Mouse (Mus musculus) layer of hippocampus, adult 11-12 months (tissue): ENCODE measurements around the gene Kdm1b.

Experiments used
- DNase-seq: peaks from one replicate; pipeline ENCODE4 v3.0.0; 2022; ENCODE audit warnings: low spot score

The Kdm1b gene

DNA sequence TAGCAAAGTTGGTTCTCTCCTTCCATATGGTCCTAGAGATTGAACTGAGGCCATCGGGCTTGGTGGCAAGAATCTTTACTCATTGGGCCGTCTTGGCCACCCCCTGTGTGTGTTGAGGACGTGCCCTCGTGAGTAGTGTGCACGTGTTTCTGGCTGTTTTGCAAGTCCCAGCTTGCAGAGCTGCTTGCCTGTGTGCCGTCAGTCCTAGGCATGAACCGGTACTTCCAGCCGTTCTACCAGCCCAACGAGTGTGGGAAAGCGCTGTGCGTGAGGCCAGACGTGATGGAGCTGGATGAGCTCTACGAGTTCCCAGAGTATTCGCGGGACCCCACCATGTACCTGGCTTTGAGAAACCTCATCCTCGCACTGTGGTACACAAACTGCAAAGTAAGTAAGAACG is 19.5 kb downstream of the Kdm1b start:
- no peak for DNase-seq

DNA sequence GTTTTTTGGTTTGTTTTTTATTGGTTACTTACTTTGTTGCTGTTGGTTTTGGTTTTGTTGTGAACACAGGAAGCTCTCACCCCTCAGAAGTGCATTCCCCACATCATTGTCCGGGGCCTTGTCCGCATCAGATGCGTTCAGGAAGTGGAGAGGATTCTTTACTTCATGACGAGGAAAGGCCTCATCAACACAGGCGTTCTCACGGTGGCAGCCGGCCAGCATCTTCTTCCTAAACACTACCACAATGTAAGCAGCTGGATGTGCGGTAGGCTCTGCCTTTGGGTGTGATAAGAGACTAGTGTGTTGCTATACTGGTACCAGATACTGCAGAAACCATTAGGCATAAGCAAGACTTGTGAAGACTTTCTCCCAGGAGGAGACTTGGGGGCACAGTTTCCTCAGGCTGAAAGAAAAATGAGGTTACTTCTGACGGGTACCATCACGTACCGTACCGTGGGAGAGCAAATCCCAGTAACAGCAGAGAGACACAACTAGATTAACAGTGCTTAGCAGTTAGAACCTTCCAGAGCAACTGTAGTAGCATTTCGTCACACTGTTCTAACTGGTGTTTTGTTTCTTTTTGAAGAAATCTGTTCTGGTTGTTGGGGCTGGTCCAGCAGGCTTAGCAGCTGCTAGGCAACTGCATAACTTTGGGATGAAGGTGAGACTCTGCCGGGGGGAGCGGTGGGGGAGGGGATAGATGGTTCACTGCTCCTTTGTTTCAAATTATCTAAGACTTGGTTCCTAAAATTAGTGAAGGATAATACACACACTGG is 20.9 kb downstream of the Kdm1b start:
- no peak for DNase-seq

- no peak for DNase-seq
These were observed 23.2 kb downstream of the Kdm1b start for GRCm38 (mm10) chr13:47066516-47066915.

DNA sequence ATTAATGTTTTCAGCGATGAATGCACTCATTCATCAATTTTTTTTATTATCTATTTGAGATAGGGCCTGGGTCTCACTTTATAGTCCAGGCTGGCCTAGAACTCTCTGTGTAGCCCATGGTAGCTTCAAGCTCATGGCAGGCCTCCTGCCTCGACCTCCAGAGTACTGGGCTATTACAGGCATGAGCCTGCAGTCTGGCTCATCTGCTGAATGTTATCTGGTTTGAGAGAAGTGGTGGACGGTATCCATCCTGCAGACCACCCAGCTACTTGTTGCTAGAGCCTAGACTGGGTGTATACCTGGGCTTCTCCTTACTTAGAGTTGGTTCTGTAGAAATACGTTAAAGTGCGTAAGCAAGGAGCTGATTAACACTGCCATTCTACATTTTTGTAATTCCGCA is 23.7 kb downstream of the Kdm1b start:
- no peak for DNase-seq

DNA sequence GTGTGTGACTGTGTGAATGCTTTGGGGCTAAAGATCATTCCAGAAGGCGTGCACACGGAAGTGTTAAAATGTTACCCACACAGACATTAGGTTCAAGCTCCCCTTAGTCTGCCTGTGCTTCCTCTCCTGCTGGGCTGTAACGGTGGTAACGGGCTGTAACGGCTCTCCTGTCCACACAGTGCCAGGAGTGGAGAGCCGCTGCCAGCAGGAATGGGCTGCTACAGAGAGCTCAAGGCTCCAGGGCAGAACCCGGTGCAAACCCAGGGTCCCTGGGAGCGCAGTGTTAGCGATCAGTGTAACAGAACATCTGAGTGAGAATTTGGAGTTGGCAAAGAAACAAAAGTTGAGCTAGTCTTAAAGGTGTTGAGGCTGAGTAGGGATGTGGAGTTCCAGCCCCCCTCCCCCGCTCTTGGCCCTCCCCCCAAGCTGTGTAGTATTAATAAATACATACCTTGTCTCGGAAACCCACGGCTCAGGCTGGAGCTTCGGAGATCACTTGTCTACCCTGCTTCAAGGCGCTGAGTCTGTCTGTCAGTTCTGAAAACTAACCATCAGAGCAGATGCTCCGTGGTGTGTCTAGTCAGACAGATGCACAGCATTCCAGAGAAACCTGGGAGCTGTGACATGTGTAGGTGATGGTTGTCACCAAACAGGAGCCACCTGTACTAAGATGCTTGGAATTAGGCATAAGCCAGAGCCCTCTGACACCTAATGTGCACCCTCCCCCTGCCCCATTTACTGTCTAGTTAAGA is 27.2 kb downstream of the Kdm1b start:
- DNase-seq: no peak

- DNase-seq: no peak
These were observed 28.6 kb downstream of the Kdm1b start for GRCm38 (mm10) chr13:47071871-47072270.

- no peak for DNase-seq
These were observed 29.2 kb downstream of the Kdm1b start for GRCm38 (mm10) chr13:47072484-47072883.

GRCm38 (mm10) chr13:47076156-47076555 is 32.9 kb downstream of the Kdm1b start:
- DNase-seq: no peak

DNA sequence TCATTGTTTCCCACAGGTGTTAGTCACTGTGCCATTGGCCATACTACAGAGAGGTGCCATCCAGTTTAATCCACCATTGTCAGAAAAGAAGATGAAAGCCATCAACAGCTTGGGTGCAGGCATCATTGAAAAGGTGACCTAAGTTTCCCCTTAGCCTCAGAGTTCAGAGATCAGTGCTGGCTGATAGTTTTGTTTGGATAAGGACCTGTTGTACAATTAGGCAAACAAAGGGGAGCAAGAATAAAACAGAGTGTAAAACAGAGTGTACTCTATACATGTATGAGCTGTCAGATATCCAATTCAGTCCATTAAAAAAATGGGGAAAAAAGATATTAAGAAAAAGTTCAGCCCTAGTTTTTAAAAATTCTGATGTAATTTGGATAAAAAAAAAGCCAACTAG is 34.1 kb downstream of the Kdm1b start:
- DNase-seq: no peak

DNA sequence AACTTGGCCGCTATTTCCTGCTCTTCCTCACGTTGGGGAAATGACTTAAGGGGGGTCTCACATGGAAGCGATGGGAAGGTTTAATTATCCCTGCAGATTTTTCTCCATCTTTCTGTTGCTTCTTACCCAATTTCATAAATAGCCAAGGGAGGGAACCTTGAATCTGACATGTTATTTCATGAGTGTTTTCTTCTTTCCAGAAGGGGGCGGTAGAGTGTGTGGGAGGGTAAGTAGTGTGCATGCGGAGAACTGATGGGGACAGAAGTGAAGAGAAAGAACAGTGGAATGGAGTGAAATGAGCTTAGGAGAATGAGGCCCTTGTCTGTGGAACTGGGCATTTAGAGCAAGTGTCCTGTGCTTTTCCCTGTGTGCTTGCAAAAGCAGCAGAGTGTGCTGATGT is 35.5 kb downstream of the Kdm1b start:
- no peak for DNase-seq

- DNase-seq: no peak
These were observed 37.7 kb downstream of the Kdm1b start for GRCm38 (mm10) chr13:47080905-47081505.

GRCm38 (mm10) chr13:47088433-47088832 is 45.1 kb downstream of the Kdm1b start:
- no peak for DNase-seq

GRCm38 (mm10) chr13:47089271-47089670 is 46.0 kb downstream of the Kdm1b start:
- DNase-seq: no peak

DNA sequence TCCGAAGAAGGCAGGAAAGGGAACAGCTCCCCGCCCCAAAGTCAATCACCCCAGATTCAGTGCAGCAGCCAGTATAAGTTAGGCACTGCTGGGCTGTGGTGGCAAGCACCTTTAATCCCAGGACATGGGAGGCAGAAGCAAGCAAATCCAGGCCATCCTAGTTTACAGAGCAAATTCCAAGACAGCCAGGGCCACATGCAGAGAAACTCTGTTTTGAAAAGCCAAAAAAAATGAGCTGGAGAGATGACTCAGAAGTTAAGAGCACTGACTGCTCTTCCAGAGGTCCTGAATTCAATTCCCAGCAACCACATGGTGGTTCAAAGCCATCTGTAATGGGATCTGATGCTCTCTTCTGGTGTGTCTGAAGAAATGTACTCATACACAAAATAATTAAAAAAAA is 50.5 kb downstream of the Kdm1b start:
- DNase-seq: no peak

- DNase-seq: no peak
These were observed 53.3 kb downstream of the Kdm1b start for GRCm38 (mm10) chr13:47096591-47096990.

GRCm38 (mm10) chr13:47099265-47099664 is 56.0 kb downstream of the Kdm1b start:
- no peak for DNase-seq

GRCm38 (mm10) chr13:47100587-47100986 is 57.3 kb downstream of the Kdm1b start:
- no peak for DNase-seq

DNA sequence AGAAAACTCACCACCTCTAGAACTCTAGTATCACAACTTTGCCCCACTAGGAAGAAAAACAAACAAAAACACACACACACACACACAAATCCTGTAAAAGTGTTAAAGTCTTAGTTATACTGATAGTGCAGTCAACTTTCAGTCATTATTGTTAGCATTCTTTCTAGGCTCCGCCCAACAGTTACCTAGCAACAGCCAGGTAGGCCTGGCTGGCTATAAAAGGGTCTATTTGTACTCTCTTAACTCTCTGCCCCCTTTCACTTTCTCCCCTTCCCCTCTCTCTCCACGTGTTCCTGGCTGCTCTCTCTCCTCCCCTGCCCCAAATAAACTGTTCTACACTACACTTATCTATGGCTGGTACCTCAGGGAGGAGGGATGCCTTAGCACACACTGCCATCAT is 60.8 kb downstream of the Kdm1b start:
- no peak for DNase-seq

DNA sequence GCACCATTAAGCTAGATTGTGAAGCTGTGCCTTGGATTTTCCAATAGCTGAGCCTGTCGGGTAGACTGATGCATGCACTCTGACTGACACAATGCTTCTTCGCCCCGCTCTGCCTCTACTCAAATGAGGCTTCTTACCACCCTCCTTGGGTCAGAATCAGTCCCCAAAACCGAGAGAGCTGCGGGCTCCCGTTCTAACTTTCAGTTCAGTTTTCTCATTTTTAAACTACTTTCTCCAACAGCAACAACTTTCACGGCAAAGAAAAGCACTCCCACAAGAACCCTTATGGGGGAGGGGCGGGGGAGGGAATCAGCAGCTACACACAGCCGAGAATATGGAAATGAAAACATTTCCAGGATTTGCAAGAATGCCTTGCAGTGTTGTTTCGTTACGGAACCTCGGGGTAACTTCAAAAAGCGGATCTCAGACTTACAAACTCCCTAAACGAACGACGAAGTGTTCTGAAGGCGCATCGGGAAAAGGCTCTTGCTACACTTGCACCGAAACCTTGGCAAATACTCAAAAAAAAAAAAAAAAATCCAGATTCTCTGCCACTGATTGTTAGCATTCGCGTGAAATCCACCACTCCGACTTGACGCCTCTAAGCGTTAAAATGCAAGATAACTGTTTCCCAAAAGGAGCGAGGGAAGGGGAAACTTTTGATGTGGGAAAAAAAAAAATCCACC is 61.7 kb downstream of the Kdm1b start:
- DNase-seq: peak; percentile 11

- DNase-seq: peak; percentile 82
These were observed 62.6 kb downstream of the Kdm1b start, which contains the start of gene Dek for GRCm38 (mm10) chr13:47105711-47106579. Gene Dek (minus strand): TSS chr13:47106201.

GRCm38 (mm10) chr13:47106580-47106888 is 63.2 kb downstream of the Kdm1b start:
- no peak for DNase-seq

DNA sequence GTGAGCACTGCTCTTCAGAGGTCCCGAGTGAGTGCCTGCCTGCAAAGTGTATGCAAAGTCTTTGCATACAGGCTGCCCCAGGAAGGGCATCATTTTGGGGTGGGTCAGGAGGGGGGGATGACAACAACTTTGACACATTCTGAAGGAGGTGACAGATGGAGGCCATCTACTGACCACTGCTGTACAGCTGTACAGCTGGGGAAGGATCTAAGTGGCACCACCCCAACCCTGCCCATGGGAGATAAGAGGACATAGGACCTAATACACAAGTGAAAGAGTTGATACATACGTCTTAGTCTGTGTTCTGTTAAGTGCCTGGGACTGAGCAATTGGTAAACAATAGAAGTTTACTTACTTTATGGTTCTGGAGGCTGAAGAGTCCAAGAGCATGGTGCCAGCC is 65.9 kb downstream of the Kdm1b start:
- DNase-seq: no peak
